Mouse (Mus musculus): ENCODE results near the gene Dhx34. TPM values are rescaled to one million over a fixed set of nuclear protein-coding genes. Genes with fewer than 3 reads are reported as not detected.

Dhx34 gene
- 7.8 and 8.3 TPM in 2 replicates for polyA plus RNA-seq (2015; fragmentation: Nextera tagmentation; extraction: Ambion mirVana)

DNA sequence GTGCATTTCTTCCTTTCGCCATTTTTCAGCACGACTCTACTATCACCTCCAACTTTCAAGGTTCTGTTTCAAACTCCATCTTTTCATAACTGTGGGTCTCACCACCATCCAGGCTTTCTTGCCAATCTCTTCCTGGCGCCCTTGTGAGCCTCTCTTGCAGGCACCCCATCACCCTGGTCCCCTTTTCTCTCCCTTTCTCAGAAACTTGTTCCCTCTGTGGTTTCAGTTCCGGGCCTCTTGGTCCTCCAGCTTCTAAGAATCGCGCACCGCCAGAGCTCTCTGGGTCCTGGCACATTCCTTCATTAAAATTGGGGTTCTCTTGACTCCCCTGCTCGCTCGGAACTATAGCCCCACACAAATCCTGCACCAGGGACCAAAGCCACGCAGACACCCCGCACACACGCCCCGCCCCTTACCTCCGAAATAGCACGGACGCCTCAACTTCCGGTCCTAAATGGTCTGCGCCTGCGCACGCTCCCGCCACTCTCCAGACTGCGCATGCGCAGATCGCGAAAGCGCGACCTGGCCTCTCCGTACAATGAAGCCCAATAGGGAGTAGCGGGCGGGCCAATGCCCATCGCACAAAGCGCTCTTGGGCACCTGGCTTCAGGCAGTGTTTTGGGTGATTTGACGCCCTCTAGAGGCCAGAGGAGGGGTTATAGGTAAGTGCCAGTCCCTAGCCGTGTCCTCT, at the start of gene Dhx34:
Gene Dhx34 (minus strand): TSS at position 456 of the 691 bp plus-strand sequence.

DNA sequence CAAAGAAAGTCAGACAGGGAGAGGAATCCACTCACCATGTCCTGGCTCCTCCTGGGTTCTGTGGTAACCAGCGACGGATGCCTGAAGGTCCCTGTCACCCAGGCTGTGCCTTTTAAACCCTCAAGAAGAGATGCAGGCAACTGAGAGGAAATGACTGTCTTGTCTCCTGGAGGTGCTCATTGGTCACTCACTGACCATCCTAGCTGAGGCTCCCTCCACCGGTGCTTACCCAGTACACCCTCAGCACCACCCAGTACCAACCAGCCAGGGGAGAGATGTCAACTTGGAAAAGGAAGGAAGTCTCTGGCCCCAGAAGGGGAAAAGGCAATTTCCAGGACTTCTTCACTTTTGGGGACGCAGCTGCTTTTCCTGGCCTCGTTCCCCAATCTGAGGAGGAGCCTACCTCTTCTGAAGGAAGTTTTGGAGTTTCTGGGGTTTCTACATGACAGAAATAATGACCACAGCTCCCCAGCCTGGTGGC, 37.3 kb upstream of the Dhx34 start, which contains the start of gene C5ar1:
Gene C5ar1 (minus strand): TSS at position 431 of the 481 bp plus-strand sequence.

DNA sequence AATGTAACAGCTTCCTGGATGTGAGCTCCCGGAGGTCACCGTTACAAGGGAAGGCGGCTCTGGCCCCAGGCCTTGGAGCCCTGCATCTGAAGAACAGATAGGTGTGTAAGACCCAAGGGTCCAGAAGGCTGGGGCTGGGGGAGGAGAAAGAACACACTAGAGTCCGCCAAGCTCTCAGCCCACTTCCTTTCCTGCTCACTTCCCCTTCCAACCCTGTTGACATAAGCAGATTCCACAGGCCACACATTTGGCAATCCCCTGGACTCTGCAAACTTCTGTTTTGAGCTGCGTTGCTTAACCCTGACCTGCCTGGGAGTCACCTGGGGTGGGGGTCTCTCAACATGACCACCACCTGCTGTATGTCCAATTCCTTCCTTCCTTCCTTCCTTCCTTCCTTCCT, 22.2 kb upstream of the Dhx34 start, which contains the start of gene C5ar2:
Gene C5ar2 (minus strand): TSS at position 88 of the 400 bp plus-strand sequence.

DNA sequence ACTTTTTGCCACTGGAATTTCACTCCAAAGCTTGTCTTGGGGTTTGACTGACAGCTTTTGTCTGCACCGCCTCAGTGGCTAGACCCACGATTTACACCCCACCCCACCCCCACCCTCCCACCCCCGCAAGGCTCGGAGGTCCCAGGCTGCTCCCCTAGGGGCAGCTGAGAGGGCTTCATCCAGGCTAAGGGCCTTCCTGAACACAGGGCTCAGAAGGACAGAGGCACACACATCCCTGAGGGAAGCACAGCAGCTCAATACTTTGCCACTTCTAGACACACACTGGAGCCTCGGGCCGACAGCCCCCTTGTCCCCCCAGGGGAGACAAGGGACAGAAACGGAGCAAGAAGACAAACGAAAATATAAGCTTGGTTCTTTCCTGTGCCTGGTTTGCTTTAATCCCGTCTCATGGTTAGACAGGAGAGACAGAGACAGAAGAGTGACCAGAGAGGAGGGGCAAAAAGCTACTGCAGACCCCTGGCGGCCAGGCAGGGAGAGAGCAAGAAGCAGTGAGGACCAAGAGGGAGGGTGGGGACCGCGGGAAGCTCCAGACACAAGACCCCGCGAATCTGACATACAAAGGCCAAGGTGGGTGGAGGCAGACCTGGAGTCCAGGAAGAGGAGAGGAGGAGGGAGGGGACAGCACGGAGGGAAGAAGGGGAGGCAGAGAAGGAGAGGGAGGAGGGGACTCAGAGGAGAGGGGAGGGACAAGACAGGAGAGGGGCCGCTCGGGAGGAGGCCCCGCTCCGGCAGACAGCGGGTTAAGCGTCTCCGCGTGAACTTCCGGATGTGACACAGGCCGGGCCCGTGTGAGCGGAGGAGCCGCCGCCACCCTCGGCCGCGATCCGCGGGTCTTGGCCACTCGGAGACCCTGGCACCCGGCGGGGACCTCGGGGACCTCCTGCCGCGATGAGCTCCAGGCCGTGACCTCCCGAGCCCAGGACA, 47.0 kb downstream of the Dhx34 start, which contains the start of gene Meis3:
Gene Meis3 (plus strand): TSS at position 494 of the 945 bp plus-strand sequence.

Other genes with a start within 250 kb of the Dhx34 start
- 5.0 and 5.6 TPM in 2 replicates for gene Bicra, start 174.1 kb downstream of the Dhx34 start, polyA plus RNA-seq (2015; fragmentation: Nextera tagmentation; extraction: Ambion mirVana)
- gene Zfp541, start 160.2 kb downstream of the Dhx34 start, polyA plus RNA-seq (2015; fragmentation: Nextera tagmentation; extraction: Ambion mirVana), result 0.04 TPM in 1 of 2 replicates, not detected in the other
- 112 and 151 TPM in 2 replicates for gene Napa, start 123.6 kb downstream of the Dhx34 start, polyA plus RNA-seq (2015; fragmentation: Nextera tagmentation; extraction: Ambion mirVana)
- 20.5 and 26.0 TPM in 2 replicates for gene Kptn, start 102.1 kb downstream of the Dhx34 start, polyA plus RNA-seq (2015; fragmentation: Nextera tagmentation; extraction: Ambion mirVana)
- 0.04 and 0.19 TPM in 2 replicates for gene Slc8a2, start 92.2 kb downstream of the Dhx34 start, polyA plus RNA-seq (2015; fragmentation: Nextera tagmentation; extraction: Ambion mirVana)
- 25.0 and 35.2 TPM in 2 replicates for gene Meis3, start 46.9 kb downstream of the Dhx34 start, polyA plus RNA-seq (2015; fragmentation: Nextera tagmentation; extraction: Ambion mirVana)
- 0.29 and 0.66 TPM in 2 replicates for gene C5ar2, start 22.1 kb upstream of the Dhx34 start, polyA plus RNA-seq (2015; fragmentation: Nextera tagmentation; extraction: Ambion mirVana)
- 7.3 and 8.6 TPM in 2 replicates for gene C5ar1, start 37.5 kb upstream of the Dhx34 start, polyA plus RNA-seq (2015; fragmentation: Nextera tagmentation; extraction: Ambion mirVana)
- gene Inafm1, start 51.6 kb upstream of the Dhx34 start, polyA plus RNA-seq (2015; fragmentation: Nextera tagmentation; extraction: Ambion mirVana), result 38.6 and 39.9 TPM in 2 replicates
- 15.6 and 19.1 TPM in 2 replicates for gene Ccdc9, start 64.8 kb upstream of the Dhx34 start, polyA plus RNA-seq (2015; fragmentation: Nextera tagmentation; extraction: Ambion mirVana)
- gene Bbc3, start 86.4 kb upstream of the Dhx34 start, polyA plus RNA-seq (2015; fragmentation: Nextera tagmentation; extraction: Ambion mirVana), result 9.1 and 13.6 TPM in 2 replicates
- gene Sae1, start 165.8 kb upstream of the Dhx34 start, polyA plus RNA-seq (2015; fragmentation: Nextera tagmentation; extraction: Ambion mirVana), result 94.0 and 118 TPM in 2 replicates
- 8.8 and 9.7 TPM in 2 replicates for gene Zc3h4, start 178.9 kb upstream of the Dhx34 start, polyA plus RNA-seq (2015; fragmentation: Nextera tagmentation; extraction: Ambion mirVana)
- gene Tmem160, start 230.7 kb upstream of the Dhx34 start, polyA plus RNA-seq (2015; fragmentation: Nextera tagmentation; extraction: Ambion mirVana), result 139 and 140 TPM in 2 replicates

Measured in adrenal gland, postnatal 0 days (tissue).